Mouse (Mus musculus): ENCODE results near the gene Pgap3. TPM values are rescaled to one million over a fixed set of nuclear protein-coding genes. Genes with fewer than 3 reads are reported as not detected.
A peak's percentile ranks its signal among the peaks of the same experiment; 100 is the strongest.

Gene Pgap3
- 8.2 and 9.3 TPM in 2 replicates for polyA plus RNA-seq (2015; fragmentation: Nextera tagmentation; extraction: Ambion mirVana)

DNA sequence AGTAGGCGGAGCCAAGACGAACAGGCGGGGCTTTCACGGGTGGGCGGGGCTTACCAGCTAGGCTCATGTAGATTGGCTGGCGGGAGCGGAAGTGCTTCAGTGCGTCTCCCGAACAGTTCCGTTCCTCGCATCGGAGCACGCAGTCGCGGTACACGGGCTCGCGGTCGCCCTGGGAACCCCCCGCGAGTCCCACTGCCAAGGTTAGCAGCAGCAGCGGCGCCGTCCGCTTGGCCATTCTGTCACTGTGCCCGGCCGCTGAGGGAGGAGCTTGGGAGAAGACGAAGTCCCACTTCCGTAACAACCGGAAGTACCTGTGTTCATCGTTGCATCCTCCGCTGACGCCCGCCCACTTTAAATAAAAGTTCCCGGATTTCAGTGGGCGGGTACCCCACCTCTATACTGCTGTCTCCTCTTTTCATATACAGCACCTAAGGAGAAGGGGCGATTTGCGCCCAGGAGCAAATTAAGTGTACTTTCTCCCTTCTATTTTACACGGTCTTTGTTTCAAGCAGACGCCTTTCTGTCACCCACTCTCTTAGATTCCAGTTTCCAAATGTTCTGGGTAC is at the start of gene Pgap3:
Pgap3 (minus strand) TSS at position 330 of the 566 bp plus-strand sequence.
- Histone ChIP-seq H3K27me3 (replicated peaks; ENCODE audit: control insufficient read depth, insufficient read depth, low read length) (no peaks in the 10 kb centered on the region), H3K4me2 (ENCODE audit: low read length) (peak within 1 kb of the TSS; percentile 84), H3K27ac (ENCODE audit: low read depth, low read length) (peak within 1 kb of the TSS; percentile 95), H3K4me3 (ENCODE audit: low read length) (peak within 1 kb of the TSS; percentile 70), H3K4me1 (ENCODE audit: control insufficient read depth, insufficient read depth, low read depth, low read length) (peaks cover 5% of the 10 kb centered on the region), H3K36me3 (ENCODE audit: control insufficient read depth, insufficient read depth, low read length) (no peaks in the 10 kb centered on the region), H3K9ac (ENCODE audit: low read depth, low read length) (peak within 1 kb of the TSS; percentile 84), H3K9me3 (ENCODE audit: control insufficient read depth, low read length) (no peaks in the 10 kb centered on the region)
- peak; percentile 97 for ATAC-seq
- WGBS, result under 1% methylated on average over 40 of the region's 40 CpGs

DNA sequence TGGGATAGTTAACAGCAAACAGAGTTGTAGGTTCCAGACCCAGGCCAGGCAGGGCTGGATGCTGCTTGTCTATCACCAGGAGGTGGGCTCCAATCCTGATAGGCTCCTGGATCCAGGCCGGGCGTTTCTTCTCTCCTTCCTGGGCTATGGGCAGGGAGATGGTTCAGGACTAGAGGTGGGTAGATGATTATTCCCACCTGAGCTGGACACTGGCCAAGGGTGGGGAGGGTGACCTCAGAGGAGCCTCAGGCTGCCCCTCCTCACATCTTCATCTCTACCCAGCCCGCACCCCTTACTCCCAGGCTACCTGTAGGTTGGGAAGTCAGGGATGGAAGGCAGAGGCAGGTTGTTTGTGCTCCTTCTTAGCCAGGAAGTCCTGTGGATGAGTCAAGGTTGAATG is 49.1 kb upstream of the Pgap3 start:
- Histone ChIP-seq H3K4me1 (ENCODE audit: control insufficient read depth, insufficient read depth, low read depth, low read length) (peaks cover 4% of the 10 kb centered on the region; the same call in 1 of the 2 replicates), H3K27ac (ENCODE audit: low read depth, low read length) (no peak overlapping the region), H3K9me3 (ENCODE audit: control insufficient read depth, low read length) (no peaks in the 10 kb centered on the region), H3K4me3 (ENCODE audit: low read length) (no peak overlapping the region), H3K4me2 (ENCODE audit: low read length) (no peak overlapping the region), H3K36me3 (ENCODE audit: control insufficient read depth, insufficient read depth, low read length) (no peaks in the 10 kb centered on the region), H3K27me3 (replicated peaks; ENCODE audit: control insufficient read depth, insufficient read depth, low read length) (peaks cover 23% of the 10 kb centered on the region), H3K9ac (ENCODE audit: low read depth, low read length) (no peak overlapping the region)
- no peak for ATAC-seq
- 90% methylated on average over 3 of the region's 3 CpGs for WGBS

DNA sequence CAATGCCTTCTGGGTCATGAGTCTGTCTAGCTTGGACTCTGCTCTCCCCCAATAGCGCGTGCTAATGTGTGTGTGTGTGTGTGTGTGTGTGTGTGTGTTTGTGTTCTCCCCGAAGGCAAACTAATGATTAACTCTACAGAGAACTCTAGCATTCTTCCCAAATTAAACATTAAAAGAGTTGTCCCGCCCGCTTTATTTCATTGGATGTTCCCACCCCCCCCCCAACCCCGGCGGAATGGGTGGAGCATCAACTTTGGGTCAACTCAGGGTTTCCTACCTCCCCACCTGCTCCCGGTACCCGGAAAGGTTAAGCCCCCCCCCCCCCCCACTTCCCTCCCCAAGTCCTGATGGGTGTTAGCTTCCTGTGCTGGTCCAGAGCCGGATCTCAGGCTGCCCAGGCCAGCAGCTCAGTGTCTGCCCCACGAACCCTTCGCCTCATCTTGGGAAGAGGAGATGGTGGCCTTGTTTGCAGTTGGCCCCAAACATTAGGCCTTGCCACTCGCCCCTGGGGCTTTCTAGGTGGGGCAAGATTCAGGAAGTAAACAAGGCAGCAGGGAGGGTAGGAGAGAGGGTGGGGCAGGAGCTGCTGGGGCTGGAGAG is 48.0 kb upstream of the Pgap3 start:
- Histone ChIP-seq H3K4me1 (ENCODE audit: control insufficient read depth, insufficient read depth, low read depth, low read length) (peaks cover 4% of the 10 kb centered on the region; the same call in 1 of the 2 replicates), H3K4me2 (ENCODE audit: low read length) (no peak overlapping the region), H3K27ac (ENCODE audit: low read depth, low read length) (no peak overlapping the region), H3K36me3 (ENCODE audit: control insufficient read depth, insufficient read depth, low read length) (no peaks in the 10 kb centered on the region), H3K9ac (ENCODE audit: low read depth, low read length) (no peak overlapping the region), H3K9me3 (ENCODE audit: control insufficient read depth, low read length) (no peaks in the 10 kb centered on the region), H3K4me3 (ENCODE audit: low read length) (no peak overlapping the region), H3K27me3 (replicated peaks; ENCODE audit: control insufficient read depth, insufficient read depth, low read length) (peaks cover 23% of the 10 kb centered on the region)
- no peak for ATAC-seq
- 35% methylated on average over 11 of the region's 13 CpGs for WGBS

DNA sequence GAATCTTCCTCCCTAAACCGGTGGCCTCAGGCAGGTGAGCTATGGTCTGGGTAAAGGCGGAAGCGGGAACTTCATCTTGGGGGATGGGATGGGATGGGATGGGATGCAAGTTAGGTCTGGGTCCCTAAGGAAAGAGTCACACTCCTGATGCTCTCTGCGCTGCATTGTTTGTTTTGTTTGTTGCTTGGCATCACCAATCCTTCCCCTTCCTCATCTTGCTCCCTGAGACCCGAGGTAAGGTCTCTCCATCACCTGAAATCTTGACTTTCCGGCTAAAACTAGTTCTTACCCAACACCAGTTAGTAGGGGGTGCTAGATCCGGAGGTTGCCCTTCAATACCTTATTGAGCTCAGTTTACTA is 47.2 kb upstream of the Pgap3 start:
- H3K4me3 ChIP-seq (ENCODE audit: low read length), result peak overlapping the region; percentile 22
- H3K27me3 ChIP-seq (replicated peaks; ENCODE audit: control insufficient read depth, insufficient read depth, low read length), result peaks cover 23% of the 10 kb centered on the region
- peak overlapping the region; percentile 42 for H3K4me2 ChIP-seq (ENCODE audit: low read length)
- peaks cover 4% of the 10 kb centered on the region; the same call in 1 of the 2 replicates for H3K4me1 ChIP-seq (ENCODE audit: control insufficient read depth, insufficient read depth, low read depth, low read length)
- no peak for ATAC-seq
- H3K36me3 ChIP-seq (ENCODE audit: control insufficient read depth, insufficient read depth, low read length), result no peaks in the 10 kb centered on the region
- 11% methylated on average over 7 of the region's 7 CpGs for WGBS
- H3K9me3 ChIP-seq (ENCODE audit: control insufficient read depth, low read length), result no peaks in the 10 kb centered on the region
- peak overlapping the region; percentile 43 for H3K9ac ChIP-seq (ENCODE audit: low read depth, low read length)
- H3K27ac ChIP-seq (ENCODE audit: low read depth, low read length), result no peak overlapping the region

DNA sequence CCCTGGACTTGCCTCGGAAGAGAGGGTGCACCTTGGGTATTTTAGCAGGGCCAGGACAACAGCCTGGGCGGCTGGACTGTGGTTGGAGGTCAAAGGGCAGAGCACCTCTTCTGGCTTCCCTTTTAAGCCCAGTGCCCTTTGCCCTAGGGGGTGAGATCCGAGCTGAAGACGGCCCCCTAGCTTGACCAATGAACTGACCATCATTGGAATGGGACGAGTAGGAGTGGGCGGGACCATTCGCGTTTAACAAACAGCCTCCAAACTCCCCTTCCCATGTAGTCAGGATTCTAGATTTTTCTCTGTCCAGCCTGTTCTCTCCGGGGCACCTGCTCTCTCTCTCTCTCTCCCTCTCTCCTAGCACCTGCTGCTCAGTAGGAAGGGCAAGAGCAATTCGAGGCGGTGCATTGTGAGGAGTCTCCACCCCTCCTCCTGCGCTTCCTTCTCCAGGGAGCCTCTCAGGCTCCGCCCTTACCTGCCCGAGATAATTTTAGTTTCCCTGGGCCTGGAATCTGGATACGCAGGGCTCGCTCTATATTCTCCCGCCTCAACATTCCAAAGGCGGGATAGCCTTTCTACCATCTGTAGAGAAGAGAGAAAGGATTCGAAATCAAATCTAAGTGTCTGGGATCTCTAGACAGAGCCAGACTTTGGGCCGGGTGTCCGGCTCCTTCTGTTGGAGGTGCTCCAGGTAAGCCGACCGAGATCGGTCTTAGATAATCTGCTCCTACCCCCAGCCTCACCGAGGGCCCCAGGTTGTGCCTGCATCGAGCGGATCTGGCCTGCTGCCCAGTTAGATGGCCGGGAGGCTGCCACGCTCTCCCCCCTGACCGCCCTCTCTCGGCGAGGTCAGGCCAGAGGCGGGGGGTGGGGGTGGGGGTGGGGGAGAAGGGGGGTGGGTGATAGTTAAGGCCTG is 46.5 kb upstream of the Pgap3 start:
- Histone ChIP-seq H3K9me3 (ENCODE audit: control insufficient read depth, low read length) (no peaks in the 10 kb centered on the region), H3K9ac (ENCODE audit: low read depth, low read length) (peak overlapping the region; percentile 43), H3K4me1 (ENCODE audit: control insufficient read depth, insufficient read depth, low read depth, low read length) (peaks cover 4% of the 10 kb centered on the region; the same call in 1 of the 2 replicates), H3K27ac (ENCODE audit: low read depth, low read length) (no peak overlapping the region), H3K36me3 (ENCODE audit: control insufficient read depth, insufficient read depth, low read length) (no peaks in the 10 kb centered on the region), H3K4me2 (ENCODE audit: low read length) (peak overlapping the region; percentile 42), H3K4me3 (ENCODE audit: low read length) (peak overlapping the region; percentile 22), H3K27me3 (replicated peaks; ENCODE audit: control insufficient read depth, insufficient read depth, low read length) (peaks cover 23% of the 10 kb centered on the region)
- 3% methylated on average over 31 of the region's 33 CpGs for WGBS
- ATAC-seq, result no peak

DNA sequence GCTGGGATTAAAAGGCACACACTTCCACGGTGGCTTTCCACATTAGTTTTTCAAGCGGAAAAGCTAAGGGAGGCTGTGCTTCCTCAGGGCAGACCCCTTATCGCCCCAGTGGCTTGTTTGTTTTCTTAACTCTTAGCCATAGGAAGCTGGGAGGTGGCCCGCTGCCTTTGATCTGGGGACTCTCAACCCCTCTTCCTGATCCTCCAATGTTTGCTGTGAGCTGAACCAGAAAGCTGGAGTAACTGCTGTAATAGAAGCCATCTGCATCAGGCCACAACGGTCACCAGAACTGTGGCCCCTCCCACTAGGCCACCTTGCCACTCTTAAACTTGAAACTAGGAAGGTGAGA is 45.9 kb upstream of the Pgap3 start, which contains the start of gene Grb7:
Grb7 (plus strand) TSS at position 182 of the 349 bp plus-strand sequence.
- no peak for ATAC-seq
- Histone ChIP-seq H3K4me2 (ENCODE audit: low read length) (peak within 1 kb of the TSS; percentile 42), H3K4me1 (ENCODE audit: control insufficient read depth, insufficient read depth, low read depth, low read length) (peaks cover 4% of the 10 kb centered on the region; the same call in 1 of the 2 replicates), H3K27ac (ENCODE audit: low read depth, low read length) (no peak within 1 kb of the TSS), H3K36me3 (ENCODE audit: control insufficient read depth, insufficient read depth, low read length) (no peaks in the 10 kb centered on the region), H3K4me3 (ENCODE audit: low read length) (peak within 1 kb of the TSS; percentile 22), H3K27me3 (replicated peaks; ENCODE audit: control insufficient read depth, insufficient read depth, low read length) (peaks cover 23% of the 10 kb centered on the region), H3K9me3 (ENCODE audit: control insufficient read depth, low read length) (no peaks in the 10 kb centered on the region), H3K9ac (ENCODE audit: low read depth, low read length) (peak within 1 kb of the TSS; percentile 43)
- 11% methylated on average over 5 of the region's 5 CpGs for WGBS

DNA sequence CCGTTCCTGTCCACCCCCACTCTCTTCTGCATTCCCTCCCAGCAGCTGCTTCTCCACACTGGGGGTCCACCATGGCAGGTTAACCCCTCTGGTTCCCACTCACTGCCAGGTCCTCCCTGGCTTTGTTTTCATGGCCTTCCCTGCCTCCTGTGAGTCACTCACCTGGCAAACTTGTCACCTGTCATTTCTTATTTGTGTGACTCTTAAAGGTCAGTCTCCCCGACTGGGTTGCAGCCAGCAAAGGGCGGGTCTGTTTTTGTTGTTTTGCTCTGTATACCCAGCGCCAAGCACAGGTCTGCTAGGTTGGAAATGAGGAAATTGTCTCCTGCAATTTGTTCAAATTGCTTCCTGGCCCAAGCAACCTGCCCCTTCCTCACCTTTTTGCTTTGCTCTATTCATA is 45.4 kb upstream of the Pgap3 start:
- Histone ChIP-seq H3K4me2 (ENCODE audit: low read length) (no peak overlapping the region), H3K4me1 (ENCODE audit: control insufficient read depth, insufficient read depth, low read depth, low read length) (peaks cover 4% of the 10 kb centered on the region; the same call in 1 of the 2 replicates), H3K36me3 (ENCODE audit: control insufficient read depth, insufficient read depth, low read length) (no peaks in the 10 kb centered on the region), H3K4me3 (ENCODE audit: low read length) (no peak overlapping the region), H3K27me3 (replicated peaks; ENCODE audit: control insufficient read depth, insufficient read depth, low read length) (peaks cover 23% of the 10 kb centered on the region), H3K9ac (ENCODE audit: low read depth, low read length) (no peak overlapping the region), H3K9me3 (ENCODE audit: control insufficient read depth, low read length) (no peaks in the 10 kb centered on the region), H3K27ac (ENCODE audit: low read depth, low read length) (no peak overlapping the region)
- ATAC-seq, result no peak
- WGBS, result 67% methylated on average over 4 of the region's 4 CpGs

DNA sequence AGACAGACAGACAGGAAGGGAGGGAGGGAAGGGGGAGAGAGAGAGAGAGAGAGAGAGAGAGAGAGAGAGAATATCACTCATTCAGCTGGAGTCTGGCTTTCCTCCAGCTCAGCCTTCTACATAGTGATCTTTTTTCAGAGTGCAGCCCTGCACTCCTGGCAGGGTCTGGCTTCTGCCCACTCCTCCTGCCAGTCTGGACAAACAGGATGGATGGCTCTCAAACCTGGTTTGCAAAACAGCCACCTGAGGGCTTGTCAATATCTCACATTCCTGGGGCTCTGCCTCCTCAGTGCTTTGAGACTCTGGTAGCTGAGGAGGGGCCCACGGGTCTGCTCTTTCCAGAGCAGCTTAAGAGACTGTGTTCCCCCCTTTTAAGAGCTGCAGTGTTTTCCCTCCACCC is 44.9 kb upstream of the Pgap3 start:
- H3K4me3 ChIP-seq (ENCODE audit: low read length), result no peak overlapping the region
- H3K4me2 ChIP-seq (ENCODE audit: low read length), result no peak overlapping the region
- no peak for ATAC-seq
- no peaks in the 10 kb centered on the region for H3K9me3 ChIP-seq (ENCODE audit: control insufficient read depth, low read length)
- peaks cover 4% of the 10 kb centered on the region; the same call in 1 of the 2 replicates for H3K4me1 ChIP-seq (ENCODE audit: control insufficient read depth, insufficient read depth, low read depth, low read length)
- peaks cover 23% of the 10 kb centered on the region for H3K27me3 ChIP-seq (replicated peaks; ENCODE audit: control insufficient read depth, insufficient read depth, low read length)
- H3K27ac ChIP-seq (ENCODE audit: low read depth, low read length), result no peak overlapping the region
- H3K9ac ChIP-seq (ENCODE audit: low read depth, low read length), result no peak overlapping the region
- H3K36me3 ChIP-seq (ENCODE audit: control insufficient read depth, insufficient read depth, low read length), result no peaks in the 10 kb centered on the region
- WGBS, result 55% methylated on average over 1 of the region's 1 CpGs

DNA sequence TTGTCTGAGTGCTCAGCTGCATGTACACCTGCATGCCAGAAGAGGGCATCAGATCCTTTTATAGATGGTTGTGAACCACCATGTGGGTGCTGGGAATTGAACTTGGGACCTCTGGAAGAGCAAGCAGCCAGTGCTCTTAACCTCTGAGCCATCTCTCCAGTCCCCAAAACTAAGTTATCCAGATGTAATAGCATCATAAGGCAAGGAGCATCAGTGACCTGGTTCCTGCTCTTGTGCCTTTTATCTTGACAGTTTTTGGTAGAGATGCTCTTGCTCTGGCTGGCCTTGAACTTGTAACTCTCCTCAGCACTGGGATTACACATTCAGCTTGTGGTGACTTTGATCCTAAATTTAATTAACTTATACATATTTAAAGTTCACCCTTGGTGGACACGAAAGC is 43.4 kb upstream of the Pgap3 start:
- ATAC-seq, result no peak

More for the DNA sequence above, 43.4 kb upstream of the Pgap3 start:
- Histone ChIP-seq H3K27me3 (replicated peaks; ENCODE audit: control insufficient read depth, insufficient read depth, low read length) (peaks cover 23% of the 10 kb centered on the region), H3K9ac (ENCODE audit: low read depth, low read length) (no peak overlapping the region), H3K4me3 (ENCODE audit: low read length) (no peak overlapping the region), H3K36me3 (ENCODE audit: control insufficient read depth, insufficient read depth, low read length) (no peaks in the 10 kb centered on the region), H3K4me2 (ENCODE audit: low read length) (no peak overlapping the region), H3K9me3 (ENCODE audit: control insufficient read depth, low read length) (no peaks in the 10 kb centered on the region), H3K4me1 (ENCODE audit: control insufficient read depth, insufficient read depth, low read depth, low read length) (peaks cover 4% of the 10 kb centered on the region; the same call in 1 of the 2 replicates), H3K27ac (ENCODE audit: low read depth, low read length) (no peak overlapping the region)
- WGBS, result 96% methylated on average over 1 of the region's 1 CpGs

Measured in hindbrain, embryonic 16.5 days (tissue).